In genomic region chr6:99677325-99677724, GRCm38 (mm10) we compare ENCODE assay signal across 25 mouse cellular contexts. TPM values are rescaled to one million over a fixed set of nuclear protein-coding genes. Genes with fewer than 3 reads are reported as not detected.
"Had no signal": no experiment of that assay in that cellular context is flagged by ENCODE, and none has a peak within 500 bp of the region (broad histone marks: within the 10 kb centered on the region; RNA-seq: fewer than 3 reads in every experiment).

No protein-coding gene starts in this region.

- H3K9me3 ChIP-seq: heart, embryonic 12.5 days; hindbrain, embryonic 10.5 days; hindbrain, embryonic 12.5 days; kidney, embryonic 15.5 days; limb, embryonic 13.5 days; limb, embryonic 15.5 days; liver, embryonic 13.5 days; liver, embryonic 15.5 days had no signal

- H3K27ac ChIP-seq: gastrocnemius, adult 2 months; heart, adult 2 months; hindbrain, embryonic 10.5 days; hindbrain, embryonic 12.5 days; kidney, embryonic 15.5 days; kidney, postnatal 0 days; limb, embryonic 13.5 days; limb, embryonic 15.5 days; liver, embryonic 13.5 days; liver, embryonic 15.5 days had no signal

- H3K4me3 ChIP-seq: gastrocnemius, adult 2 months; heart, adult 2 months; heart, embryonic 12.5 days; hindbrain, embryonic 10.5 days; hindbrain, embryonic 12.5 days; kidney, embryonic 15.5 days; limb, embryonic 13.5 days; limb, embryonic 15.5 days; liver, embryonic 13.5 days; liver, embryonic 15.5 days had no signal

- H3K36me3 ChIP-seq: heart, embryonic 12.5 days; hindbrain, embryonic 10.5 days; hindbrain, embryonic 12.5 days; kidney, embryonic 15.5 days; limb, embryonic 13.5 days; limb, embryonic 15.5 days; liver, embryonic 13.5 days; liver, embryonic 15.5 days had no signal

- H3K9ac ChIP-seq: heart, embryonic 12.5 days; hindbrain, embryonic 12.5 days; hindbrain, embryonic 14.5 days; kidney, embryonic 15.5 days; limb, embryonic 13.5 days; limb, embryonic 15.5 days; liver, embryonic 13.5 days; liver, embryonic 15.5 days had no signal

- H3K4me2 ChIP-seq: heart, embryonic 12.5 days; hindbrain, embryonic 12.5 days; hindbrain, embryonic 14.5 days; kidney, embryonic 15.5 days; limb, embryonic 13.5 days; limb, embryonic 15.5 days; liver, embryonic 13.5 days; liver, embryonic 15.5 days had no signal

- ATAC-seq: inflammation-experienced regulatory T-cells, adult 6 months had no signal

- H3K27me3 ChIP-seq: heart, embryonic 12.5 days; hindbrain, embryonic 12.5 days; kidney, embryonic 15.5 days; limb, embryonic 13.5 days; limb, embryonic 15.5 days; liver, embryonic 15.5 days had no signal

- DNase-seq: gastrocnemius, adult 2 months; gastrocnemius, postnatal 10 days; gastrocnemius, postnatal 25 days; heart, adult 2 months; heart, postnatal 10 days; heart, postnatal 4 days; kidney, adult 18-20 months; kidney, adult 9 months; kidney, postnatal 14 days; kidney, postnatal 36 days; layer of hippocampus, postnatal 36 days; liver, embryonic 13.5 days had no signal

- H3K4me1 ChIP-seq: heart, embryonic 12.5 days; hindbrain, embryonic 12.5 days; kidney, embryonic 15.5 days; limb, embryonic 13.5 days; limb, embryonic 15.5 days; liver, embryonic 13.5 days; liver, embryonic 15.5 days had no signal

RNA-seq across cellular contexts. Expression of gene Gpr27, which starts 15.2 kb away (rescaled TPM):
- polyA plus RNA-seq: inflammation-experienced regulatory T-cells, adult 6 months had no signal

RNA-seq across cellular contexts. Expression of gene Prok2, which starts 48.9 kb away (rescaled TPM):
- polyA plus RNA-seq: heart, adult 2 months; heart, embryonic 12.5 days; heart, embryonic 14.5 days; heart, embryonic 16.5 days; hindbrain, embryonic 10.5 days; hindbrain, embryonic 14.5 days; inflammation-experienced regulatory T-cells, adult 6 months; kidney, embryonic 15.5 days; liver, adult 2 months; liver, embryonic 13.5 days had no signal
